Mouse (Mus musculus): ENCODE results near the gene Tex14.

GRCm38 (mm10) chr11:87423551-87424325, 18.9 kb downstream of the Tex14 start:
- TF ChIP-seq CTCF (IDR thresholded peaks at IDR 0.05; ENCODE audit: low read depth): no peak
- no peak for TF ChIP-seq EP300 (IDR thresholded peaks at IDR 0.05; ENCODE audit: low read depth)
